Mouse (Mus musculus) hindbrain, embryonic 11.5 days (tissue): ENCODE results near the gene Mavs. TPM values are rescaled to one million over a fixed set of nuclear protein-coding genes. Genes with fewer than 3 reads are reported as not detected.
A peak's percentile ranks its signal among the peaks of the same experiment; 100 is the strongest.

Source experiments
- ATAC-seq: fragments of 200-750 bp; cut with Nextera tagmentation; 2 replicates; pipeline ENCODE4 v1.8.0; 2017; ENCODE audit warnings: mild to moderate bottlenecking, moderate TSS enrichment, moderate library complexity; ENCODE audit not compliant: low FRiP score
- DNase-seq: peaks from one replicate; pipeline ENCODE4 v3.0.0-alpha.2; 2015; ENCODE audit warnings: low spot score
- H3K27ac ChIP-seq: fragments of 300-500 bp; sonication (generic); 2 replicates; pipeline ENCODE4 v1.5.1; 2014; ENCODE audit warnings: mild to moderate bottlenecking, low read depth, low read length
- H3K27me3 ChIP-seq: fragments of 300-500 bp; sonication (generic); 2 replicates; pipeline ENCODE4 v1.6.1; 2014; ENCODE audit warnings: mild to moderate bottlenecking, low read length, moderate library complexity, mixed read lengths; ENCODE audit not compliant: control insufficient read depth, insufficient read depth
- H3K36me3 ChIP-seq: fragments of 300-500 bp; sonication (generic); 2 replicates; pipeline ENCODE4 v1.6.1; 2014; ENCODE audit warnings: mild to moderate bottlenecking, low read length, moderate library complexity, mixed read lengths; ENCODE audit not compliant: control insufficient read depth, insufficient read depth
- H3K4me1 ChIP-seq: fragments of 300-500 bp; sonication (generic); replicated peaks from 2 replicates; pipeline ENCODE4 v1.6.1; 2014; ENCODE audit warnings: low read length, mixed read lengths; ENCODE audit not compliant: control insufficient read depth, insufficient read depth
- H3K4me2 ChIP-seq: fragments of 300-500 bp; sonication (generic); replicated peaks from 2 replicates; pipeline ENCODE4 v1.6.1; 2014; ENCODE audit warnings: mild to moderate bottlenecking, low read depth, low read length
- H3K4me3 ChIP-seq: fragments of 300-500 bp; sonication (generic); 2 replicates; pipeline ENCODE4 v1.5.1; 2014; ENCODE audit warnings: low read depth, low read length
- H3K9ac ChIP-seq: fragments of 300-500 bp; sonication (generic); 2 replicates; pipeline ENCODE4 v1.6.1; 2014; ENCODE audit warnings: low read depth, low read length
- H3K9me3 ChIP-seq: fragments of 300-500 bp; sonication (generic); 2 replicates; pipeline ENCODE4 v1.6.1; 2016; ENCODE audit warnings: low read length; ENCODE audit not compliant: control insufficient read depth
- WGBS: fragments of 180-500 bp; shearing (Covaris S2); extraction: QIAGEN DNeasy Blood & Tissue Kit; methylation state at CpG from one replicate; pipeline ENCODE4 v1.1.7; 2014; 5-methylcytosine and 5-hydroxymethylcytosine counted together
- polyA plus RNA-seq: library from polyadenylated mRNA; unstranded; fragments of >200 nt; fragmentation: Nextera tagmentation; extraction: Ambion mirVana; gene quantifications from 2 replicates; pipeline ENCODE4 v1.2.1, GENCODE M21; 2014

Gene Mavs
- polyA plus RNA-seq, 1 experiment from 2014 or later = 8.7 TPM

DNA sequence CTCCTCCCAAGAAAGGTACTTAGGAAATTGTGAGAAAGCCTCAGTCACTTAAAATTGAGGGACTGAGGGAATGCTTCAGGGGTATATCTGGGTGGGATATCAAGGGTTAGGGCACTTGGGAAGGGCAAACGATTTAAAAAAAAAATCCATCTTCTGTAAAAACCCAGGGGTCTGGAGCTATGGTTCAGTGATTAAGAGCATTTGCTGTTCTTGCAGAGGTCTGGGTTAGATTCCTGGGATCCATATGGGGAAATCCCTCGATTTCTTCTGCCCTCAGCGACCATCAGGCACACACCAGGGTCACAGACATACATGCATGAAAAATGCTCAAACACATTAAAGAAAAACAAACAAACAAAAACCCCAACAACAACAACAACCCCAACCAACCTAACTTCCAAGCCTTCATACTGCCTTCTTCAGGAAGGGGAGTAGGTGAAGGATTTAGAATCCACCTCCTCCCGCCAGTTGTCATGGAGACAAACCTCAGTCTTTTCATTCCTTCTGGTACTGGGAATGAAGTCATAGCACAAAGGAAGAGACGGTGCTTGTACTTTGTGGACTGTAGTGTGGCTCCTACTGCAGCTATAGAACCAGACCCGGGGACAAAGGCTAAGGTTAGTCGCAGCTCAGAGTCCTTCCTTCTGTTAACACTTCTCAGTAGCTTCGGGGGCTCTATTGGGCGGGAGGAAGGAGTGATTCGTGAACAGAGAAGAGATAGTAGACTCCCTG, 27.8 kb downstream of the Mavs start:
- Histone ChIP-seq H3K4me1 (peaks cover 3% of the 10 kb centered on the region; the same call in 1 of the 2 replicates), H3K9ac (peak overlapping the region; percentile 80), H3K27me3 (no peaks in the 10 kb centered on the region), H3K4me3 (peak overlapping the region; percentile 94), H3K27ac (peak overlapping the region; percentile 99), H3K4me2 (peak overlapping the region; percentile 72), H3K9me3 (no peaks in the 10 kb centered on the region), H3K36me3 (no peaks in the 10 kb centered on the region)
- peak; percentile 86 for ATAC-seq
- WGBS = 4% methylated on average over 10 of the region's 10 CpGs
- DNase-seq = no peak

DNA sequence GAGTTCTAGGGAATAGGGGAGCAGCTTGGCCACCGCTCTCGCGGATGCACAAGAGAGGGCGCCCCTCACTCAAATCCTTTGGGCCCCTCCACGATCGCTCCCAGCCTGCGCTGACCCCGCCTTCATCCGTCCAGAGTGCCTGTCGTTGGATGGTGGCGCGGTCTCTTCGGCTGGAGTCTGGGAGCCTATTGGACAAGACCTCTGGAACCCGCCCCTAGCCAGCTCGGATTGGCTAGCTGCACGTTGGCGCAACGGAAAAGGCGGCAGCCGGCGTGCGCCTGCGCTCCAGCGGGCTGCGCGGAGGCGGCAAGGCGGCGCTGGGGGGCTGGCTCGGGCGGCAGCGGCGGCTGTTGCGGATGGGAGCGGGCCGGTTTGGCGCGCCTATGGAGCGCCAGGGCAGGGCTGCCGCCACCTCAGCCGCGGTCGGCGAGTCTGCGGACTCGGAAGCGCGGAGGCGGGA, 28.4 kb downstream of the Mavs start, which contains the start of gene Pank2:
TSS of gene Pank2 (plus strand) at position 283 of the 460 bp plus-strand sequence.
- peak within 1 kb of the TSS; percentile 96 for H3K9ac ChIP-seq
- H3K9me3 ChIP-seq = no peaks in the 10 kb centered on the region
- peak within 1 kb of the TSS; percentile 99 for H3K27ac ChIP-seq
- H3K4me2 ChIP-seq = peak within 1 kb of the TSS; percentile 72
- H3K4me1 ChIP-seq = peaks cover 3% of the 10 kb centered on the region; the same call in 1 of the 2 replicates
- H3K4me3 ChIP-seq = peak within 1 kb of the TSS; percentile 94
- ATAC-seq = peak; percentile 100
- no peaks in the 10 kb centered on the region for H3K36me3 ChIP-seq
- H3K27me3 ChIP-seq = no peaks in the 10 kb centered on the region
- peak; percentile 97 for DNase-seq
- under 1% methylated on average over 49 of the region's 49 CpGs for WGBS

DNA sequence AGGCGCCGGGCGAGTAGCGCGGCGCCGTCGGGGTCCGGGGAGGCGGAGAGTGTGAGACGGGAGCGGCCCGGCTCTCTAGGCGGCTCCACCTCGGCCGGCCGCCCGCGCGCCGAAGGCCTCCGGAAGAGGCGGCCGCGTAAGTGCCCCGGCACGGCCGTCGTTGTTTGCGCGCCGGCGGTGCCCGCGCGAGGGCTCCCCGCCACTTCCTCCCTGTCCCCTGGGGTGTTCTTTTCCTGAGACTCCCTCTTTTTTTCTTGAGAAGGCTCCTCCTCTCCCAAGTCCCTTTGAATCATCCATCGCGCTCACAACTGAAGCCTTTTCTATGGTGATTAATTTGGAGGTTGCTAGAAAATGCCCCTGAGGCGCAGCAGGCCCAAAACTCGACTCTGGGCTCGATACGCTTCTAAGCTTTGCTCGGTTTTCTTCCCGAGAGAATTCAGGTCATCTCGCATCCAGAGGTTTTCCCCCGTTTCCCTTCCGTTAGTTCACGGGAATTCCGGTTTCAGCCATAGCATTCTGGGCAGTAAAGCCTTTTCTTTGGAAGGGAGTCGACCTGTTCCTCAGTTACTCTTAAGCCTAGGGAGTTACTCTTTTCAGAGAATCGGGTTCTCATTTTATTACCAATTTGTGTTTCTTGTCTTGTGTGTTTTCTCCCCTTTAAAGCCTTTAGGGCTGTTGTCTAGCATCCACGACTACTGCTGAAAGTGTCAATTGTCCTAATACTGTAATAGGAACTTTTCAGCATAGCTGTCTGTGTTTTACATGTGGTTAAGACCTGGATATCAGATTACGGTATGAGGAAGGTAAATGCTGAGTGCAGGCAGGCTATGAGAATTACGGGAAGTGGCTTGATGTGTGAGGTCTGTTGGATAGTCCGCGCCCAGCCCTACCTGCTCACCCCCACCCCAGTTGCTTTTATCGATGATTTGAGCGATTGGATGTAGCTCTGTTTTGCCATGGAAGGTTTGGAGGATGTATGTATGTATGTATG, 29.1 kb downstream of the Mavs start:
- Histone ChIP-seq H3K9me3 (no peaks in the 10 kb centered on the region), H3K36me3 (no peaks in the 10 kb centered on the region), H3K4me2 (peak overlapping the region; percentile 68), H3K4me3 (peak overlapping the region; percentile 94), H3K9ac (peak overlapping the region; percentile 96), H3K27ac (peak overlapping the region; percentile 99), H3K27me3 (no peaks in the 10 kb centered on the region), H3K4me1 (peaks cover 3% of the 10 kb centered on the region; the same call in 1 of the 2 replicates)
- ATAC-seq (peak; percentile 82), DNase-seq (no peak)
- WGBS = 1% methylated on average over 51 of the region's 59 CpGs

DNA sequence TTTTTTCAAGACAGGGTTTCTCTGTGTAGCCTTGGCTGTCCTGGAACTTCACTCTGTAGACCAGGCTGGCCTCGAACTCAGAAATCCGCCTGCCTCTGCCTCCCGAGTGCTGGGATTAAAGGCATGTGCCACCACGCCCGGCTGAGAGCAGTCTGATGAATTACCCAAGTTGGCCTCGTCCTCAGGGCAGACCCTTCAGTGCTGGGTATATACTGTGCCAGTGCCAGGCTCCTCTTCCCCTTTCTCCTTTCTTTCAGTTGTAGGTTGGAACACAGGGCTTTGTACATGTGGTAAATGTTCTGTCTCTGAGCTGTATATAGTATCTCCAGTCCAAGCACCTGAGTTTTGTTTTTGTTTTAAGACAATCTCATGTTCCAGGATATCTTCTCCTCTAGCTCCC, 30.2 kb downstream of the Mavs start:
- DNase-seq = no peak
- Histone ChIP-seq H3K9ac (no peak overlapping the region), H3K27me3 (no peaks in the 10 kb centered on the region), H3K9me3 (no peaks in the 10 kb centered on the region), H3K36me3 (no peaks in the 10 kb centered on the region), H3K4me3 (no peak overlapping the region; the same call in 1 of the 2 replicates), H3K4me1 (peaks cover 3% of the 10 kb centered on the region; the same call in 1 of the 2 replicates), H3K27ac (no peak overlapping the region), H3K4me2 (peak overlapping the region; percentile 68)
- no peak for ATAC-seq
- WGBS = 80% methylated on average over 6 of the region's 6 CpGs

DNA sequence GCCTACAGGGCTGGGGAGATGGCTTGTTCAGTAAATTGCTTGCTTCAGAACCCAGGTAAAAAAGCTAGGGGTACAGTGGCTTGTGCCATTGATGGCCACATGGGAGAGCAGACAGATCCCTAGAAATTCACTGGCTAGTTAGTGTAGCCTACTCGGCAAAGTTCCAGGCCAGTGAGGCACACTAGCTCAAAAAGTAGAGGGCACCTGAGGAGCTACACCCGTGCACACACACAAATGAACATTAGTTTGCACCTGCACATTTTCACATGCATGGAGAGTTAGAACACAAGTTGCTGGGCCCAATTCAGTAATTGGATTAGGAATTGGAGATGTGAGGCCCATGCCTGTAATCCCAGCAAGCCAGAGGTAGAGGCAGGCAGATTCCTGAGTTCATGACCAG, 31.2 kb downstream of the Mavs start:
- Histone ChIP-seq H3K36me3 (no peaks in the 10 kb centered on the region), H3K4me3 (no peak overlapping the region), H3K4me2 (no peak overlapping the region), H3K4me1 (peaks cover 3% of the 10 kb centered on the region; the same call in 1 of the 2 replicates), H3K27ac (no peak overlapping the region), H3K9me3 (no peaks in the 10 kb centered on the region), H3K27me3 (no peaks in the 10 kb centered on the region), H3K9ac (no peak overlapping the region)
- 83% methylated on average over 2 of the region's 2 CpGs for WGBS
- ATAC-seq = no peak
- no peak for DNase-seq

DNA sequence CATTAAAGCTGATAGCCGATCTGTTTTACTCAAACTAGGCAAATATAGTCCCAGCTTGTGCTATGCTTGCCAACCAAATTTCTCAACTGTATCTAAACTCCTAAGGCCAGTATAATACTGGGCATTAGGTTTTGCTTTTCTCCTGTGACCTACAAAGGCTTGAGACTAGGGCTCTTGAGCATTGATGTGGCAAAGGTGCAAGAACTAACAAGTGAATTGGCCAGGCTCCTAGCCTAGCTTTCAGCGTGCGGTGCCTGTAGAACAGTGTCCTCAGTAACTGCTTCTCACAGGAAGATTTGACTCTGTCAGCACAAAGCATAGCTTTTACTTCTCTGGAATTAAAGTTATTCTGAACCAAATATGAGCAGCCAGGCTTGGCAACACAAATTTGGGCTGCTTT, 41.6 kb downstream of the Mavs start:
- Histone ChIP-seq H3K9me3 (no peaks in the 10 kb centered on the region), H3K36me3 (peaks cover 11% of the 10 kb centered on the region), H3K27ac (no peak overlapping the region), H3K27me3 (no peaks in the 10 kb centered on the region), H3K4me1 (no peaks in the 10 kb centered on the region), H3K9ac (no peak overlapping the region), H3K4me2 (no peak overlapping the region), H3K4me3 (no peak overlapping the region)
- WGBS = 96% methylated on average over 3 of the region's 3 CpGs
- ATAC-seq = no peak
- no peak for DNase-seq

DNA sequence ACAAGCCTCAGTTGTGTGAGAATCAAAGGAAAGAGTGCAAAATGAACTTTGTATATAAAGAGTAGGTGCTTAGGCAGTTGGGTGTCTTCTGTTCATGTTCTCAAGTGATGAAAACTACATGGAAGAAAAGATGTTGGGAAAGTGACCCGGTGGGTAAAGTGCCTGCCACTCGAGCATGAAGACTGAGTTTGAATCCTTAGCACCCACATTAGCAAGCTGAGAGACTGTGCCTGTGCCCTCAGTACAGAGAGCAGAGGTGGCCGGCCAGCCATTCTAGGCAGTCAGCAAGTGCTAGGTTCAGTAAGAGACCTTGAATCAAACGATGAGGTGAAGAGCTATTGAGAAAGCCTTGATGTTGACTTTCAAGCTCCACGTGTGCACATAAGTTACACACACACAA, 42.9 kb downstream of the Mavs start:
- ATAC-seq (no peak), DNase-seq (no peak)
- H3K9ac ChIP-seq = no peak overlapping the region

DNA sequence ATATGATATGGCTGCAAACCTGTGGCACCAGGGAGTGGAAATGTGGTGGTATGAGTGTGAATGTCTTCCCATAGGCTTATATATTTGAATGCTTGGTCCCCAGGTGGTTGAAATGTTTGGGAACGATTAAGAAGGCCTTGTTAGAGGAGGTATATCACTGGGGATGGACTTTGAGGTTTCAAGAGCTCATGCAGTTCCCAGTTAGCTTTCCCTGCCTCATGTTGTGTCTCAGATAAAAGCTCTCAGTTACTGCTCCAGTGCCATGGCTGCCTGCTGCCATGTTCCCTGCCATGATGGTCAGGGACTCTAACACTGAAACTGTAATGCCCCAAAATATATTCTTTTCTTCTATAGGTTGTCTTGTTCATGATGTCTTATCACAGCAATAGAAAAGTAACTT, 47.7 kb downstream of the Mavs start:
- H3K4me1 ChIP-seq = no peaks in the 10 kb centered on the region
- ATAC-seq (no peak), DNase-seq (no peak)
- H3K9me3 ChIP-seq = no peaks in the 10 kb centered on the region
- 89% methylated on average over 1 of the region's 1 CpGs for WGBS
- H3K4me2 ChIP-seq = no peak overlapping the region
- no peaks in the 10 kb centered on the region for H3K27me3 ChIP-seq
- no peak overlapping the region for H3K27ac ChIP-seq
- H3K9ac ChIP-seq = no peak overlapping the region
- peaks cover 7% of the 10 kb centered on the region; the same call in 1 of the 2 replicates for H3K36me3 ChIP-seq
- H3K4me3 ChIP-seq = no peak overlapping the region

More for the DNA sequence above, 42.9 kb downstream of the Mavs start:
- WGBS = 94% methylated on average over 5 of the region's 5 CpGs
- H3K36me3 ChIP-seq = peaks cover 11% of the 10 kb centered on the region
- no peaks in the 10 kb centered on the region for H3K27me3 ChIP-seq
- H3K27ac ChIP-seq = no peak overlapping the region
- no peak overlapping the region for H3K4me2 ChIP-seq
- no peak overlapping the region for H3K4me3 ChIP-seq
- H3K4me1 ChIP-seq = no peaks in the 10 kb centered on the region
- no peaks in the 10 kb centered on the region for H3K9me3 ChIP-seq
